Mouse (Mus musculus): Measurements from ENCODE around the gene Ccdc9. TPM values are rescaled to one million over a fixed set of nuclear protein-coding genes. Genes with fewer than 3 reads are reported as not detected.

Ccdc9 gene
- polyA plus RNA-seq, 1 experiment from 2014 or later, result 16.2 TPM

DNA sequence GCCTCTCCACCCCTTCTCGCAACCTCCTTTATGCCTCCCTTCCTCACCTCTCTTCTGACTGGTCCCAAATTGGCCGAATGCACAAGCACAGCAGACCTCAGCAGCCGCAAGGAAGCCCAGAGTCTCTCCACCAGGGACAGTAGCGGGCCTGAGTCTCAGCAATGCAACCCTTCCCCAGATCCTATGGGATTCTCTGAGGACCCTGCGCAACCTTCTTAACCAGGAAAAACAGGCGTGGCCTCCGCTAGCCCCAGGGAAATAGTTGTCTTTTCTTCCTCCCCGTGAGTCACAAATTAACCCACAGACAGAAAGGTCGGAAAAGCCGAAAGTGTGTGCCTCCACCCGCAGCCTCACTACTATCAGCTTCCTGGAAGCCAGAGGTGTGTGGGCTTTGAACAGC lies 44.8 kb downstream of the Ccdc9 start:
- Histone ChIP-seq H3K4me3 (ENCODE audit: low read depth, low read length) (no peak overlapping the region), H3K9me3 (replicated peaks; ENCODE audit: control insufficient read depth, low read length) (no peaks in the 10 kb centered on the region), H3K27me3 (ENCODE audit: control insufficient read depth, insufficient read depth, low read length) (no peaks in the 10 kb centered on the region), H3K27ac (replicated peaks; ENCODE audit: low read depth, low read length) (no peak overlapping the region), H3K4me2 (ENCODE audit: low read depth, low read length) (no peak overlapping the region), H3K9ac (replicated peaks; ENCODE audit: low read length) (no peak overlapping the region), H3K4me1 (ENCODE audit: control insufficient read depth, insufficient read depth, low read length) (no peaks in the 10 kb centered on the region), H3K36me3 (replicated peaks; ENCODE audit: control insufficient read depth, insufficient read depth, low read depth, low read length) (no peaks in the 10 kb centered on the region)
- no peak for ATAC-seq (replicated peaks; ENCODE audit: insufficient number of reproducible peaks, low FRiP score, low TSS enrichment, low read depth)
- WGBS, result 43% methylated on average over 11 of the region's 11 CpGs
- DNase-seq (ENCODE audit: low spot score), result no peak

DNA sequence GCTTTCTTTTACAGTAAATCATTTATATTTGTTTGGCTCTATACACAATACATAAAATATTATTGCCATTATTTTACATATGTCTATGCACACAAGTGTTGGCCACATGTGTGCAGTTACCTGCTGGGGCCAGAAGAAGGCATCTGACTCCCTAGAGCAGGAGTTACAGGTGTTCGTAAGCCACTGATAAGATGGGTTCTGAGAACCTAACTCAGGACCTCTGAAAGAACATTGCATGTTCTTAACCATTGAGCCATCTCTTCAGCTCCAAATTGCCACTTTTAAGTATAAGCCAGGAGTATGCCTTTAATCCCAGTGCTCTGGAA lies 45.7 kb downstream of the Ccdc9 start:
- H3K4me3 ChIP-seq (ENCODE audit: low read depth, low read length), result no peak overlapping the region

DNA sequence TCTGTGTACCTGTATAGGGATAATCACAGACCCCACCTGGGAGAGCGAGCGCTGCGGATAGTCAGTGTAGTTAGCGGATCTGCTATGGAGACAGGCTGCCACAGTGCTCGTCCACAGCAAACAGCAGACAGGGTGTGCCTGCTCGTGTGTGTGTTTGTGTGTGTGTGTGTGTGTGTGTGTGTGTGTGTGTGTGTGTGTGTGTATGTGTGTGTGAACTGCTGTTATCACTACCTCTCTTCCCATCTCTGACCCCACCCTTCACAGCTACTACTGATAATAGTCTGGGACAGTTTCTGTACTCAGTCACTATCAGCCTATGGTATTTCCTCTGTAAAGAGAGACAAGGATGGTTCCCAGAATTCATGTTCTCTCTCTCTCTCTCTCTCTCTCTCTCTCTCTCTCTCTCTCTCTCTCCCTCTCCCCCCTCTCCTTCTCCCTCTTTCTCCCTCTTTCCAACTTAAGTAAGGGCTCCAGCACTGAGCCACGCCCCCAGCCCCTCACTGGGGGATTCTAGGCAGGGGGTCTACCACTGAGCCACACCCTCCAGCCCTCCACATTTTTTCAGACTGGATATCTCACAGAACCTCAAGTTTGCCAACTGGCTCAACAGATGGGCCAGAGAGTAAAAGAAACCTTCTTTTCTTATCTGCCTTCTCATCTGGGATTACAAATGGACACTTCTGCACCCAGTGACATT lies 46.2 kb downstream of the Ccdc9 start:
- H3K4me3 ChIP-seq (ENCODE audit: low read depth, low read length), result no peak overlapping the region
- no peak for ATAC-seq (replicated peaks; ENCODE audit: insufficient number of reproducible peaks, low FRiP score, low TSS enrichment, low read depth)
- no peaks in the 10 kb centered on the region for H3K9me3 ChIP-seq (replicated peaks; ENCODE audit: control insufficient read depth, low read length)
- H3K27me3 ChIP-seq (ENCODE audit: control insufficient read depth, insufficient read depth, low read length), result no peaks in the 10 kb centered on the region
- H3K27ac ChIP-seq (replicated peaks; ENCODE audit: low read depth, low read length), result no peak overlapping the region
- H3K36me3 ChIP-seq (replicated peaks; ENCODE audit: control insufficient read depth, insufficient read depth, low read depth, low read length), result no peaks in the 10 kb centered on the region
- H3K4me2 ChIP-seq (ENCODE audit: low read depth, low read length), result no peak overlapping the region
- no peak for DNase-seq (ENCODE audit: low spot score)
- H3K4me1 ChIP-seq (ENCODE audit: control insufficient read depth, insufficient read depth, low read length), result no peaks in the 10 kb centered on the region
- WGBS, result 77% methylated on average over 7 of the region's 7 CpGs
- H3K9ac ChIP-seq (replicated peaks; ENCODE audit: low read length), result no peak overlapping the region

More for the DNA sequence above, 45.7 kb downstream of the Ccdc9 start:
- ATAC-seq (replicated peaks; ENCODE audit: insufficient number of reproducible peaks, low FRiP score, low TSS enrichment, low read depth) (no peak), DNase-seq (ENCODE audit: low spot score) (no peak)
- no peak overlapping the region for H3K27ac ChIP-seq (replicated peaks; ENCODE audit: low read depth, low read length)
- H3K9ac ChIP-seq (replicated peaks; ENCODE audit: low read length), result no peak overlapping the region
- H3K27me3 ChIP-seq (ENCODE audit: control insufficient read depth, insufficient read depth, low read length), result no peaks in the 10 kb centered on the region
- H3K36me3 ChIP-seq (replicated peaks; ENCODE audit: control insufficient read depth, insufficient read depth, low read depth, low read length), result no peaks in the 10 kb centered on the region
- H3K4me1 ChIP-seq (ENCODE audit: control insufficient read depth, insufficient read depth, low read length), result no peaks in the 10 kb centered on the region
- no peak overlapping the region for H3K4me2 ChIP-seq (ENCODE audit: low read depth, low read length)
- no peaks in the 10 kb centered on the region for H3K9me3 ChIP-seq (replicated peaks; ENCODE audit: control insufficient read depth, low read length)
- 100% methylated on average over 1 of the region's 1 CpGs for WGBS

DNA sequence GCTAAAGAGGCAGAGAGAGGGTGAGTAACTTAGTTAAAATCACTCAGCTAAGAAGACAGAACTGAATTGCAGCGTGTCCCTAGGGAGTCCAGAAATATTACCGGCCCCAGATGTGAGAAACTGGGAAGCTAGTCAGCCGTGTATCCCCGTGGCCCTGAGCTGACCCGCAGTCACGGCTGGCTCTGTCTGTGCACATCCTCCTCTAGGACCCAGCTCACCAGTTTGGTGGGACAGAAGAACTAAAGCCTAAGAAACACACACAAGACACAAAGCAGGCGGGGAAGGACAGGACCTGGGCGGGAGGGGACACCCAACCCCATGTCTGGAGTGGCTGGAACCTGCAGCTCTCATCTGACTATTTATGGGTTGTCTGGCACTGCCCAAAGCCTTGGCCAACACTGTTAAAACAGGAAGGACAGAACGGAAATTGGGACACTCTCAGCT lies 47.0 kb downstream of the Ccdc9 start:
- H3K9ac ChIP-seq (replicated peaks; ENCODE audit: low read length), result no peak overlapping the region
- H3K9me3 ChIP-seq (replicated peaks; ENCODE audit: control insufficient read depth, low read length), result no peaks in the 10 kb centered on the region
- H3K4me2 ChIP-seq (ENCODE audit: low read depth, low read length), result no peak overlapping the region
- H3K4me1 ChIP-seq (ENCODE audit: control insufficient read depth, insufficient read depth, low read length), result no peaks in the 10 kb centered on the region
- no peak overlapping the region for H3K4me3 ChIP-seq (ENCODE audit: low read depth, low read length)
- H3K36me3 ChIP-seq (replicated peaks; ENCODE audit: control insufficient read depth, insufficient read depth, low read depth, low read length), result no peaks in the 10 kb centered on the region
- H3K27ac ChIP-seq (replicated peaks; ENCODE audit: low read depth, low read length), result no peak overlapping the region
- DNase-seq (ENCODE audit: low spot score) (peak; percentile 12), ATAC-seq (replicated peaks; ENCODE audit: insufficient number of reproducible peaks, low FRiP score, low TSS enrichment, low read depth) (no peak)
- no peaks in the 10 kb centered on the region for H3K27me3 ChIP-seq (ENCODE audit: control insufficient read depth, insufficient read depth, low read length)
- 52% methylated on average over 9 of the region's 9 CpGs for WGBS

DNA sequence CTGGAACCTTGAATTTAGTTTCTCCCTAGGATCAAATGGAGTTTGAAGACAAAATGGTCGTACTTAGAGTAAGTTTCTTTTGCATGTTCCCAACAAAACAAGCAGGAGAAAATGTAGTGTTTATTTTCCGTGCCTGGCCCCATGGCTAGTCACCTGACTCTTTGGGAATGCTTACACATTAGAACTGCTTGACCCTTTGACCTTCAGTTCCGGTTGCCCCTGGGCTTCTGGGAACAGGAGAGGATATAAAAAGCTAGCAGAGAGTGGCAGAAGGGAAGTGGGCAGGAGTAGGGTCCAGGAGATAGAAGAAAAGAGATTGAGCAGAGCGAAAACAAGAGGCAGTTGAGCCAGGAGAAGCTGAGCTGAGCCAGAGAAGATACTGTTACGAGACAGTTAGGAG lies 56.7 kb downstream of the Ccdc9 start:
- no peaks in the 10 kb centered on the region for H3K4me1 ChIP-seq (ENCODE audit: control insufficient read depth, insufficient read depth, low read length)
- no peak overlapping the region for H3K9ac ChIP-seq (replicated peaks; ENCODE audit: low read length)
- no peaks in the 10 kb centered on the region for H3K27me3 ChIP-seq (ENCODE audit: control insufficient read depth, insufficient read depth, low read length)
- no peak overlapping the region for H3K4me2 ChIP-seq (ENCODE audit: low read depth, low read length)
- 17% methylated on average over 5 of the region's 5 CpGs for WGBS
- H3K9me3 ChIP-seq (replicated peaks; ENCODE audit: control insufficient read depth, low read length), result no peaks in the 10 kb centered on the region
- H3K27ac ChIP-seq (replicated peaks; ENCODE audit: low read depth, low read length), result no peak overlapping the region
- no peak overlapping the region for H3K4me3 ChIP-seq (ENCODE audit: low read depth, low read length)
- DNase-seq (ENCODE audit: low spot score), result peak; percentile 68
- no peaks in the 10 kb centered on the region for H3K36me3 ChIP-seq (replicated peaks; ENCODE audit: control insufficient read depth, insufficient read depth, low read depth, low read length)
- no peak for ATAC-seq (replicated peaks; ENCODE audit: insufficient number of reproducible peaks, low FRiP score, low TSS enrichment, low read depth)

Other genes starting within 250 kb of the Ccdc9 start
- 4.2 and 5.9 TPM in 2 replicates for gene Bicra, start 238.9 kb downstream of the Ccdc9 start, polyA plus RNA-seq (2014; fragmentation: Nextera tagmentation; extraction: Ambion mirVana)
- gene Zfp541, start 225.0 kb downstream of the Ccdc9 start, polyA plus RNA-seq (2014; fragmentation: Nextera tagmentation; extraction: Ambion mirVana), result not detected in 2 replicates
- gene Napa, start 188.3 kb downstream of the Ccdc9 start, polyA plus RNA-seq (2014; fragmentation: Nextera tagmentation; extraction: Ambion mirVana), result 147 and 168 TPM in 2 replicates
- 22.1 and 23.5 TPM in 2 replicates for gene Kptn, start 166.9 kb downstream of the Ccdc9 start, polyA plus RNA-seq (2014; fragmentation: Nextera tagmentation; extraction: Ambion mirVana)
- 0.25 and 0.42 TPM in 2 replicates for gene Slc8a2, start 157.0 kb downstream of the Ccdc9 start, polyA plus RNA-seq (2014; fragmentation: Nextera tagmentation; extraction: Ambion mirVana)
- 34.0 and 47.1 TPM in 2 replicates for gene Meis3, start 111.7 kb downstream of the Ccdc9 start, polyA plus RNA-seq (2014; fragmentation: Nextera tagmentation; extraction: Ambion mirVana)
- 6.6 and 9.9 TPM in 2 replicates for gene Dhx34, start 64.8 kb downstream of the Ccdc9 start, polyA plus RNA-seq (2014; fragmentation: Nextera tagmentation; extraction: Ambion mirVana)
- gene C5ar2, start 42.6 kb downstream of the Ccdc9 start, polyA plus RNA-seq (2014; fragmentation: Nextera tagmentation; extraction: Ambion mirVana), result 0.14 TPM in 1 of 2 replicates, not detected in the other
- 0.71 and 1.00 TPM in 2 replicates for gene C5ar1, start 27.3 kb downstream of the Ccdc9 start, polyA plus RNA-seq (2014; fragmentation: Nextera tagmentation; extraction: Ambion mirVana)
- 9.3 TPM in 2 replicates for gene Inafm1, start 13.2 kb downstream of the Ccdc9 start, polyA plus RNA-seq (2014; fragmentation: Nextera tagmentation; extraction: Ambion mirVana)
- 4.6 and 5.9 TPM in 2 replicates for gene Bbc3, start 21.6 kb upstream of the Ccdc9 start, polyA plus RNA-seq (2014; fragmentation: Nextera tagmentation; extraction: Ambion mirVana)
- 433 and 434 TPM in 2 replicates for gene Sae1, start 101.0 kb upstream of the Ccdc9 start, polyA plus RNA-seq (2014; fragmentation: Nextera tagmentation; extraction: Ambion mirVana)
- gene Zc3h4, start 114.1 kb upstream of the Ccdc9 start, polyA plus RNA-seq (2014; fragmentation: Nextera tagmentation; extraction: Ambion mirVana), result 13.7 and 14.6 TPM in 2 replicates
- gene Tmem160, start 166.0 kb upstream of the Ccdc9 start, polyA plus RNA-seq (2014; fragmentation: Nextera tagmentation; extraction: Ambion mirVana), result 50.7 and 60.0 TPM in 2 replicates
- 0.21 and 0.25 TPM in 2 replicates for gene Npas1, start 190.9 kb upstream of the Ccdc9 start, polyA plus RNA-seq (2014; fragmentation: Nextera tagmentation; extraction: Ambion mirVana)